Mouse (Mus musculus): ENCODE measurements at regions not wholly inside any gene's neighbourhood (a gene's known extent, or its start where the extent isn't known, plus 50 kb on each side); places are given as distances from the start of the nearest gene placed in this dataset.

DNA sequence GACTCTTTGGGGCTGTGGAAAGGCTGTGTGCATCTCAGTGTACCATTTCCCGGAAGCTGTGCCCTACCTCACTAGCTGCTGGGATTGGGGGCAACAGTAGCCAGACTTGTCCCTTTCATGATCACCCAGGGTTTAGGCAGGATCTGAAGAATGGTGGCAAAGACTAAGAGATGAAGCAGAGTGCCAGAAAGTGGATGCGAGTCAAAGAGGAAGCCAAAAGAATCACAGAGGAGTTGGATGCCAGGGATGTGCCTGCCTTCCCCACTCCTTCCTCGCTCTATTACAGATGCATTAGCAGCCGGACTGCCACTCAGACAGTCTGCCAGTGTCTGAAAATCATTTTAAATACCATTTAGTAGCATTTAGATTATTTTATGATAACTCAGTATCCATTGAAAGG is 271.5 kb upstream of the Slc24a2 start:
- H3K9ac ChIP-seq: no peak overlapping the region
- no peak for ATAC-seq (ENCODE audit: low FRiP score)
- no peak overlapping the region for H3K4me3 ChIP-seq
- H3K4me2 ChIP-seq (replicated peaks): no peak overlapping the region
- no peaks in the 10 kb centered on the region for H3K9me3 ChIP-seq (replicated peaks)
- H3K4me1 ChIP-seq: no peaks in the 10 kb centered on the region
- H3K27ac ChIP-seq: no peak overlapping the region
- H3K27me3 ChIP-seq: no peaks in the 10 kb centered on the region
- 87% methylated on average over 4 of the region's 4 CpGs for WGBS
- no peaks in the 10 kb centered on the region for H3K36me3 ChIP-seq

GRCm38 (mm10) chr4:87500441-87500840 is 270.2 kb upstream of the Slc24a2 start:
- H3K9me3 ChIP-seq (replicated peaks): no peaks in the 10 kb centered on the region
- no peak for ATAC-seq (ENCODE audit: low FRiP score)
- no peak overlapping the region for H3K27ac ChIP-seq
- no peak overlapping the region for H3K9ac ChIP-seq
- WGBS: 62% methylated on average over 2 of the region's 2 CpGs
- no peak overlapping the region for H3K4me2 ChIP-seq (replicated peaks)
- H3K27me3 ChIP-seq: no peaks in the 10 kb centered on the region
- no peaks in the 10 kb centered on the region for H3K36me3 ChIP-seq
- H3K4me1 ChIP-seq: no peaks in the 10 kb centered on the region
- no peak overlapping the region for H3K4me3 ChIP-seq

DNA sequence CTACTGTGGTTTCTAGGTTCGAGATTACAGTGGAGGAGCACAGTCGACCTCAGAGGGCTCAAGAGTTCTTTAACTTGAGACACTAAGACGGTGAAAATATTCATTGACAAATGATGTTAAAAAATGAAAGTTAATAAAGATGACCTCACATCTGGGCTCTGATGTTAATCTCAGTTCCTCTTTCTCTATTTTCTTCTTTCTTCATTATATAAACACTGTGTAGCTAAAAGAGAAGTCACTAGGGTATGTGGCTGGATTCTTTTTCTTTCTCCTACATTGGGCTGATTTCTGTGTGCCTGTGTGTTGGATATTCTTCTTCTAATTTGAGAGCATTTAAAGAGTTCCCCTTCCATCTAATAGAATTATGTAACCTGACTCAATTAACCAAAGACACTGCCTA is 257.5 kb upstream of the Slc24a2 start:
- Histone ChIP-seq H3K9me3 (replicated peaks) (no peaks in the 10 kb centered on the region), H3K4me3 (no peak overlapping the region), H3K27ac (no peak overlapping the region), H3K27me3 (no peaks in the 10 kb centered on the region), H3K9ac (no peak overlapping the region), H3K4me1 (0 out of 2 replicates have a peak, but pooled peaks cover 3% of the 10 kb centered on the region), H3K36me3 (no peaks in the 10 kb centered on the region), H3K4me2 (replicated peaks) (no peak overlapping the region)
- ATAC-seq (ENCODE audit: low FRiP score): no peak
- WGBS: 85% methylated on average over 3 of the region's 3 CpGs

GRCm38 (mm10) chr4:87475537-87475936 is 245.3 kb upstream of the Slc24a2 start:
- no peak overlapping the region for H3K27ac ChIP-seq
- no peaks in the 10 kb centered on the region for H3K9me3 ChIP-seq (replicated peaks)
- H3K27me3 ChIP-seq: no peaks in the 10 kb centered on the region
- H3K4me3 ChIP-seq: no peak overlapping the region
- no peaks in the 10 kb centered on the region for H3K36me3 ChIP-seq
- no peak for ATAC-seq (ENCODE audit: low FRiP score)
- H3K9ac ChIP-seq: no peak overlapping the region
- no peak overlapping the region for H3K4me2 ChIP-seq (replicated peaks)
- WGBS: 84% methylated on average over 1 of the region's 1 CpGs
- H3K4me1 ChIP-seq: peaks cover 10% of the 10 kb centered on the region; the same call in 1 of the 2 replicates

DNA sequence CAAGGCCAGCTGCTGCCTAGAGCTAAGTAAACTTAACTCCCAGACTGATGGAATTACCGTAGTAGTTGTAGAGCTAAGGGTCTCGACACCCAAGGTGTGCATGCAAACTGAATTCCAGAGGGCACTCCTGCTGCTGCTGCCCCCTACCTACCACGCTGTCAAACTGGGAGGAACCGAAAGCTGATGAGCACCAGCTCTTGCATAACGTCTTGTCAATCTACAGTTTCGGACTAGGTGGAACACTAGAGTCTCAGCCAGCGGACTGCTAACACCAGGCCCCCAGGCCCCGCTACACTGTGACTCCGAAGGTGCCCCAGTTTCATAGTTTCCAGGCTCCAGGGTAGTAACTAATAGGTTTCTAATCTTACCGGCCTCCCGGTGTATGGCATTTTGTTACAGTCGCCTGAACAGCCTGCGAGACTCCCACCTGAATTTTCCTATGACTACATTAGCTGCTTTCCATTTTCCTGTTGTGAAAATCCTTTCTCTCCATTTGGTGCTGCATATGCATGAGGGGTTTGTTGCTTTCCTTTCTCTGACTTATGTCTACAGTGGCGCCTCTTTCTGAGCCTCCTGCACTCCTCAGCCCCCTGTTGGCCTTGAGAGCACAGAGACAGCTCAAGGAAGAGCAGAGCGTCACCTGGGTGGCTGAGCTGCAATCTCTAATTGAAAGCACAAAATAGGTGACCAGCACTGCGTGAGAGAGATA is 243.2 kb upstream of the Slc24a2 start:
- H3K4me1 ChIP-seq: peaks cover 10% of the 10 kb centered on the region; the same call in 1 of the 2 replicates
- 87% methylated on average over 16 of the region's 16 CpGs for WGBS

GRCm38 (mm10) chr4:87472787-87473186 is 242.5 kb upstream of the Slc24a2 start:
- Histone ChIP-seq H3K27ac (no peak overlapping the region), H3K4me2 (replicated peaks) (no peak overlapping the region), H3K4me3 (no peak overlapping the region), H3K4me1 (peaks cover 10% of the 10 kb centered on the region; the same call in 1 of the 2 replicates), H3K27me3 (no peaks in the 10 kb centered on the region), H3K36me3 (no peaks in the 10 kb centered on the region), H3K9ac (no peak overlapping the region), H3K9me3 (replicated peaks) (no peaks in the 10 kb centered on the region)
- WGBS: 56% methylated on average over 1 of the region's 1 CpGs
- ATAC-seq (ENCODE audit: low FRiP score): no peak

More for the DNA sequence above, 243.2 kb upstream of the Slc24a2 start:
- no peak overlapping the region for H3K9ac ChIP-seq
- no peak overlapping the region for H3K27ac ChIP-seq
- no peak for ATAC-seq (ENCODE audit: low FRiP score)
- no peak overlapping the region for H3K4me2 ChIP-seq (replicated peaks)
- H3K9me3 ChIP-seq (replicated peaks): no peaks in the 10 kb centered on the region
- no peaks in the 10 kb centered on the region for H3K36me3 ChIP-seq
- H3K4me3 ChIP-seq: no peak overlapping the region
- no peaks in the 10 kb centered on the region for H3K27me3 ChIP-seq

- Histone ChIP-seq H3K4me1 (peaks cover 10% of the 10 kb centered on the region; the same call in 1 of the 2 replicates), H3K9ac (no peak overlapping the region), H3K4me2 (replicated peaks) (no peak overlapping the region), H3K36me3 (no peaks in the 10 kb centered on the region), H3K9me3 (replicated peaks) (no peaks in the 10 kb centered on the region), H3K27me3 (no peaks in the 10 kb centered on the region), H3K4me3 (no peak overlapping the region), H3K27ac (peak overlapping the region; percentile 64; the same call in 1 of the 2 replicates)
- 37% methylated on average over 5 of the region's 5 CpGs for WGBS
- ATAC-seq (ENCODE audit: low FRiP score): no peak
Observed at GRCm38 (mm10) chr4:87471385-87471784, 241.1 kb upstream of the Slc24a2 start.

GRCm38 (mm10) chr4:87467600-87467999 is 237.3 kb upstream of the Slc24a2 start:
- Histone ChIP-seq H3K27me3 (no peaks in the 10 kb centered on the region), H3K9ac (no peak overlapping the region), H3K9me3 (replicated peaks) (no peaks in the 10 kb centered on the region), H3K4me2 (replicated peaks) (no peak overlapping the region), H3K4me3 (no peak overlapping the region), H3K27ac (no peak overlapping the region), H3K4me1 (peaks cover 10% of the 10 kb centered on the region; the same call in 1 of the 2 replicates), H3K36me3 (no peaks in the 10 kb centered on the region)
- ATAC-seq (ENCODE audit: low FRiP score): no peak

GRCm38 (mm10) chr4:87467018-87467417 is 236.7 kb upstream of the Slc24a2 start:
- no peak for ATAC-seq (ENCODE audit: low FRiP score)
- Histone ChIP-seq H3K9me3 (replicated peaks) (no peaks in the 10 kb centered on the region), H3K36me3 (no peaks in the 10 kb centered on the region), H3K27ac (no peak overlapping the region), H3K9ac (no peak overlapping the region), H3K4me1 (peaks cover 12% of the 10 kb centered on the region; the same call in 1 of the 2 replicates), H3K4me3 (no peak overlapping the region), H3K4me2 (replicated peaks) (no peak overlapping the region), H3K27me3 (no peaks in the 10 kb centered on the region)
- WGBS: 85% methylated on average over 8 of the region's 8 CpGs

- H3K27ac ChIP-seq: peak overlapping the region; percentile 26; the same call in 1 of the 2 replicates
- 62% methylated on average over 7 of the region's 7 CpGs for WGBS
- peak; percentile 79 for ATAC-seq (ENCODE audit: low FRiP score)
Observed at GRCm38 (mm10) chr4:87461181-87461912, 231.1 kb upstream of the Slc24a2 start.

DNA sequence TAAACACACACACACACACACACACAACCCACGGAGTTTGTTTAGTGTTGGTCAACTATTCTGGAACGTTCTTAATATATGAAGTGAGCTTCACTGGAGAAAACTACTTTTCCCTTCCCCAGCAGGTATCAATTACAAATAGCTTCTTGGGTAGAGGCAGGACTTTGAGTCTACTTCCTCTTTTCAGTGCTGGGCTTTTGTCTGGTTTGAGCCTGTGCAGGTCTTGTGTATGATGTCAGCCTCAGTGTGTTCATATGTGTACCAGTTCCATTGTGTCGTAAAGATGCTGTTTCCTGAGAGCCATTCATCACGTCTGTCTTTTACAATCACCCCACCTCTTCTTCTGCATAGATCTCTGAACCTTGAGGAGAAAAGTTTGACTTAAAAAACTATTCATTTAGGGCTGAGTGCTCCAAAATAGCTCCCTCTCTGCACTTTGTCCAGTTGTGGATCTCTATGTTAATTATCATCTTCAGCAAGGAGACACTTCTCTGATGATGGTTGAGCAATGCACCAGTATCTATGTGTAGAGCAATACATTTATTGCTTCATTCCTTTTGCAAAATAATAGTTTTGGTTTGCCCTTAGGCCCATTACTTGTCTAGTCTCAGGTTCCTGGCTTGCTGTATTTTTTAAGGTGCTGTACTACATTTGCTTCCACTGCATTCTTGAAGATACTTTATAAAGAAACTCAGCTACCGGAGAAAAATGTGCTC is 225.7 kb upstream of the Slc24a2 start:
- WGBS: 79% methylated on average over 5 of the region's 5 CpGs
- no peaks in the 10 kb centered on the region for H3K36me3 ChIP-seq
- no peak overlapping the region for H3K9ac ChIP-seq
- H3K4me2 ChIP-seq (replicated peaks): no peak overlapping the region
- no peaks in the 10 kb centered on the region for H3K9me3 ChIP-seq (replicated peaks)
- H3K27me3 ChIP-seq: no peaks in the 10 kb centered on the region
- H3K4me3 ChIP-seq: no peak overlapping the region
- H3K4me1 ChIP-seq: no peaks in the 10 kb centered on the region
- no peak for ATAC-seq (ENCODE audit: low FRiP score)
- H3K27ac ChIP-seq: no peak overlapping the region

More at GRCm38 (mm10) chr4:87461181-87461912, 231.1 kb upstream of the Slc24a2 start:
- Histone ChIP-seq H3K36me3 (no peaks in the 10 kb centered on the region), H3K27me3 (no peaks in the 10 kb centered on the region), H3K4me2 (replicated peaks) (no peak overlapping the region), H3K9ac (no peak overlapping the region), H3K4me1 (peaks cover 7% of the 10 kb centered on the region; the same call in 1 of the 2 replicates), H3K9me3 (replicated peaks) (no peaks in the 10 kb centered on the region), H3K4me3 (no peak overlapping the region)

DNA sequence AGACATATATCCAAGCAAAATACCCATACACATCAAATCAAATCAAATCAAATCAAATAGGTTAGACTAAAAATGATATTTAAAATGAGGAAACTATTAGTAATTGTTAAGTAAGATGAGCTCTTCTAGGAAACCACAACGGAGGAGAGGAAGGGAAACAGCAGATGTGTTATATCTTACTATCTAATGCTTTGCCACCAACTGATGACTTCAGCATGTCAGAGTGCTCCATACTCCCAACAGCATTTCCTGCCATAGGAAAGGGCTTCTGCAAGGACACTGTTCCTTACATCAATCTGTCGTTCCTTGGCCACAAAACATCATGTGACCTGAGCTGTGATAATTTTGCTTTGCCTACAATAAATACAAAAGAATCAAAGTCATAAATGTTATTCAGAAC is 221.8 kb upstream of the Slc24a2 start:
- H3K27me3 ChIP-seq: no peaks in the 10 kb centered on the region
- H3K9me3 ChIP-seq (replicated peaks): no peaks in the 10 kb centered on the region
- H3K36me3 ChIP-seq: no peaks in the 10 kb centered on the region
- H3K4me2 ChIP-seq (replicated peaks): no peak overlapping the region
- H3K27ac ChIP-seq: no peak overlapping the region
- no peak overlapping the region for H3K9ac ChIP-seq
- H3K4me1 ChIP-seq: no peaks in the 10 kb centered on the region
- 79% methylated on average over 2 of the region's 2 CpGs for WGBS
- no peak overlapping the region for H3K4me3 ChIP-seq
- no peak for ATAC-seq (ENCODE audit: low FRiP score)
